Mouse (Mus musculus): ENCODE measurements around the gene Fgf22. TPM values are rescaled to one million over a fixed set of nuclear protein-coding genes. Genes with fewer than 3 reads are reported as not detected.
A peak's percentile ranks its signal among the peaks of the same experiment; 100 is the strongest.

The Fgf22 gene
- polyA plus RNA-seq, 1 experiment = not detected

DNA sequence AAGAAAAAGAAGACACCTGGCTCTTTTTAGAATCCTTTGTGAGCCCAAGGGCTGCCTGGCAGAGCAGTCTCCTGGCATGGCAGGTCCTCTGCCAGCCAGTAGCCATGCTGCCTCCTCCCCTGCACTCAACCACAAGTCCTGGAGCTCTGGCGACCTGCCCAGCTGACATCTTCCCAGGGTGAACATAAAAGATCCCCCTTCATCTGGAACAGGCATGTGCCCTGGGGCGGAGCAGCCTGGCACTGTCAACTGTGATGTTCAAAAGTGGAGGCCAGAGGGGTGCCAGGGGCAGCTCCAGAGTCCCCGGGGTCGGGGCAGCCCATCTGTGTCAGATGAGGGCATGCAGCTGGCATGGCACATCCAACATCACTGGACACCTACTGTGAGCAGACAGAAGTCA, 39.9 kb upstream of the Fgf22 start:
- no peak for TF ChIP-seq CTCF (IDR thresholded peaks at IDR 0.05; ENCODE audit: borderline replicate concordance, insufficient read depth, low read length)
- TF ChIP-seq POLR2A (IDR thresholded peaks at IDR 0.05; ENCODE audit: low read depth, low read length) = no peak
- no peaks in the 10 kb centered on the region for H3K4me1 ChIP-seq (ENCODE audit: control insufficient read depth, insufficient read depth, low read length)
- no peak overlapping the region for H3K4me3 ChIP-seq (ENCODE audit: insufficient read depth, low read length)
- no peak overlapping the region for H3K27ac ChIP-seq (ENCODE audit: insufficient read depth, low read length)

DNA sequence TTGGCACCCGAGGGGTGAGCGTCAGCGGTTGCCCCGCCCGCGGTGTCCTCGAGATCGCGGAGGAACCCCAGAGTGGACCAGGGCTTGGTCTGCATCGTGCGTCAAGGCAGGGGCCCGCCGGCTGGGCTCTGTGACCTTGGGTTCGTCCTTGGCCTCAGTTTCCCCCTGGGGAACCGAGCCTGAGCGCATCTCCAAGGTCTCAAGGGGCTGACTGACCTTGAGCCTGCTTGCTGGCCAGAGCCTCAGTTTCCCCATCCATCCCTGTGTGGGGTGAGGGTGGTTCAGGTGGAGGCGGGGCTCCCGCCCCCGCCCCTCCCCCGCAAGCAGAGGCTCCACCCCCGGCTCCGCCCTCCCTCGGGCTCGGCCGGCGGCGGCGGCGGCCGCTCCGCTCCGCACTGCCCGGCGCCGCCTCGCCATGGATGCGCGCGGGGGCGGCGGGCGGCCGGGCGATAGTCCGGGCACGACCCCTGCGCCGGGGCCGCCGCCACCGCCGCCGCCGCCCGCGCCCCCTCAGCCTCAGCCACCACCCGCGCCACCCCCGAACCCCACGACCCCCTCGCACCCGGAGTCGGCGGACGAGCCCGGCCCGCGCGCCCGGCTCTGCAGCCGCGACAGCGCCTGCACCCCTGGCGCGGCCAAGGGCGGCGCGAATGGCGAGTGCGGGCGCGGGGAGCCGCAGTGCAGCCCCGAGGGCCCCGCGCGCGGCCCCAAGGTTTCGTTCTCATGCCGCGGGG, 38.5 kb upstream of the Fgf22 start, which contains the start of gene Hcn2:
Hcn2 (plus strand) TSS at position 381 of the 734 bp plus-strand sequence.
- no peak within 1 kb of the TSS for H3K27ac ChIP-seq (ENCODE audit: insufficient read depth, low read length)
- TF ChIP-seq POLR2A (IDR thresholded peaks at IDR 0.05; ENCODE audit: low read depth, low read length) (no peak), CTCF (IDR thresholded peaks at IDR 0.05; ENCODE audit: borderline replicate concordance, insufficient read depth, low read length) (no peak)
- H3K4me3 ChIP-seq (ENCODE audit: insufficient read depth, low read length) = peak within 1 kb of the TSS; percentile 40
- H3K4me1 ChIP-seq (ENCODE audit: control insufficient read depth, insufficient read depth, low read length) = no peaks in the 10 kb centered on the region

DNA sequence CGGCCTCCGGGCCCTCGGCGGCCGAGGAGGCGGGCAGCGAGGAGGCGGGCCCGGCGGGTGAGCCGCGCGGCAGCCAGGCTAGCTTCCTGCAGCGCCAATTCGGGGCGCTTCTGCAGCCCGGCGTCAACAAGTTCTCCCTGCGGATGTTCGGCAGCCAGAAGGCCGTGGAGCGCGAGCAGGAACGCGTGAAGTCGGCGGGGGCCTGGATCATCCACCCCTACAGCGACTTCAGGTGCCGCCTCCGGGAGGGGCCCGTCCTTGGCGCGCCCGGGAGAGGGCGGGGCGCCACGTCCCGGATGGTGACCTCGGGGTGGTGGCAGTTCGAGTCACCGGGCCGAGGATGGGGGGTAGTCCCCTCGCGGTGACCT, 37.9 kb upstream of the Fgf22 start:
- no peaks in the 10 kb centered on the region for H3K4me1 ChIP-seq (ENCODE audit: control insufficient read depth, insufficient read depth, low read length)
- H3K4me3 ChIP-seq (ENCODE audit: insufficient read depth, low read length) = peak overlapping the region; percentile 40
- no peak overlapping the region for H3K27ac ChIP-seq (ENCODE audit: insufficient read depth, low read length)
- no peak for TF ChIP-seq CTCF (IDR thresholded peaks at IDR 0.05; ENCODE audit: borderline replicate concordance, insufficient read depth, low read length)
- TF ChIP-seq POLR2A (IDR thresholded peaks at IDR 0.05; ENCODE audit: low read depth, low read length) = no peak

DNA sequence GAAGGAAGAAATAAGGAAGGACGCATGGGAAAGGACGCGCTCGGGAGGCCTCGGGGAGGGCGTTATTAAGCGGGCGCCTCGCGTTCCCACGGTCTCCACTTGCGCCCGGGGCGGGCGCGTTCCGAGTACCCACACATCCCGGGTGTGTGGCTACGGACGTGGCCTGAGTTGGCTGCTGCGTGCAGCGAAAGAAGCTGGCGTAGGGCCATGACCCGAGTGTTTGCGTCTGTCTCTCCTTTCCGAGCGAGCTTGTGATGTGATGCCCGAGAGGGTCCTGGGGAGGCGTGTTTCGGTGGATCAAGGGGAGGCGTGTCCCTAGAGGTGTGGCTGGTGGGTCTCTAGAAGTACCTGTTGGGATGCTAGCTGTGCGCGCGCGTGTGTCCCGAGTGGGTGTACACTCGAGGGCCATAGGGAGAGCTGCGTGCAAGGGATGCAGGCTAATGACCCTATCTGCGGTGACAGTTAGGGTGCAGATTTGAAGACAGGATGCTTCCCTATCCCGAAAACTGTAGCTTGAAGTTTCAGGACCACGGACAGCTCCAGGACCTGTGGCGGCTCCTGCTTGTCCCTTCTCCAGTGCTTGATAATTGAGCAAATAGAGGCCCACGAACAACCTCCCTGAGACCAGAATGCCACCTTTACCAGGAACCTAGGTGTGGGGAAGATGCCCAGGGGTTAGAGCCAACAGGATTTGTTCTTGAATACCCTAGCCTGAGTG, 37.1 kb upstream of the Fgf22 start:
- TF ChIP-seq CTCF (IDR thresholded peaks at IDR 0.05; ENCODE audit: borderline replicate concordance, insufficient read depth, low read length) (no peak), POLR2A (IDR thresholded peaks at IDR 0.05; ENCODE audit: low read depth, low read length) (no peak)
- no peak overlapping the region for H3K4me3 ChIP-seq (ENCODE audit: insufficient read depth, low read length)

GRCm38 (mm10) chr10:79721089-79721488, 33.8 kb upstream of the Fgf22 start:
- Histone ChIP-seq H3K4me1 (ENCODE audit: control insufficient read depth, insufficient read depth, low read length) (no peaks in the 10 kb centered on the region), H3K27ac (ENCODE audit: insufficient read depth, low read length) (no peak overlapping the region), H3K4me3 (ENCODE audit: insufficient read depth, low read length) (no peak overlapping the region)
- TF ChIP-seq CTCF (IDR thresholded peaks at IDR 0.05; ENCODE audit: borderline replicate concordance, insufficient read depth, low read length) = no peak
- no peak for TF ChIP-seq POLR2A (IDR thresholded peaks at IDR 0.05; ENCODE audit: low read depth, low read length)

More for the DNA sequence above, 37.1 kb upstream of the Fgf22 start:
- Histone ChIP-seq H3K27ac (ENCODE audit: insufficient read depth, low read length) (no peak overlapping the region), H3K4me1 (ENCODE audit: control insufficient read depth, insufficient read depth, low read length) (no peaks in the 10 kb centered on the region)

- TF ChIP-seq CTCF (IDR thresholded peaks at IDR 0.05; ENCODE audit: borderline replicate concordance, insufficient read depth, low read length) (no peak), POLR2A (IDR thresholded peaks at IDR 0.05; ENCODE audit: low read depth, low read length) (no peak)
- no peak overlapping the region for H3K27ac ChIP-seq (ENCODE audit: insufficient read depth, low read length)
These were observed 31.8 kb upstream of the Fgf22 start for GRCm38 (mm10) chr10:79723047-79723446.

GRCm38 (mm10) chr10:79723692-79724091, 31.2 kb upstream of the Fgf22 start:
- no peaks in the 10 kb centered on the region for H3K4me1 ChIP-seq (ENCODE audit: control insufficient read depth, insufficient read depth, low read length)
- H3K27ac ChIP-seq (ENCODE audit: insufficient read depth, low read length) = no peak overlapping the region
- no peak overlapping the region for H3K4me3 ChIP-seq (ENCODE audit: insufficient read depth, low read length)
- TF ChIP-seq CTCF (IDR thresholded peaks at IDR 0.05; ENCODE audit: borderline replicate concordance, insufficient read depth, low read length) = no peak
- TF ChIP-seq POLR2A (IDR thresholded peaks at IDR 0.05; ENCODE audit: low read depth, low read length) = no peak

More at GRCm38 (mm10) chr10:79723047-79723446, 31.8 kb upstream of the Fgf22 start:
- Histone ChIP-seq H3K4me3 (ENCODE audit: insufficient read depth, low read length) (no peak overlapping the region), H3K4me1 (ENCODE audit: control insufficient read depth, insufficient read depth, low read length) (no peaks in the 10 kb centered on the region)

DNA sequence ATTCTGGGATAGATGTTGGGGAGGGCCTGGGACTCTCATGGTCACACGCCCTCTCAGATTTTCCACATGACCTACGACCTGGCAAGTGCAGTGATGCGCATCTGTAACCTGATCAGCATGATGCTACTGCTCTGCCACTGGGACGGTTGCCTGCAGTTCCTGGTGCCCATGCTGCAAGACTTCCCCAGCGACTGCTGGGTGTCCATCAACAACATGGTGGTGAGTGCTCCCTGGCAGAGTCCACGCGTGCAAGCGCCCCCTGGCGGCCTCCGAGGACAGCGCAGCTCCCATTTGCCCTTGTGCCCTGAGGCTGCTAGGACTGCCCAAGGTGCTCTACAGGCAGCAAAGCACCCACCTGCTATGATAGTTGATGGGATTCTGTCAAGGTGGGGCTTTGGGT, 28.8 kb upstream of the Fgf22 start:
- no peak overlapping the region for H3K27ac ChIP-seq (ENCODE audit: insufficient read depth, low read length)
- H3K4me1 ChIP-seq (ENCODE audit: control insufficient read depth, insufficient read depth, low read length) = no peaks in the 10 kb centered on the region
- H3K4me3 ChIP-seq (ENCODE audit: insufficient read depth, low read length) = no peak overlapping the region
- TF ChIP-seq POLR2A (IDR thresholded peaks at IDR 0.05; ENCODE audit: low read depth, low read length) (no peak), CTCF (IDR thresholded peaks at IDR 0.05; ENCODE audit: borderline replicate concordance, insufficient read depth, low read length) (peak; percentile 43; the same call in 1 of the 2 replicates)

DNA sequence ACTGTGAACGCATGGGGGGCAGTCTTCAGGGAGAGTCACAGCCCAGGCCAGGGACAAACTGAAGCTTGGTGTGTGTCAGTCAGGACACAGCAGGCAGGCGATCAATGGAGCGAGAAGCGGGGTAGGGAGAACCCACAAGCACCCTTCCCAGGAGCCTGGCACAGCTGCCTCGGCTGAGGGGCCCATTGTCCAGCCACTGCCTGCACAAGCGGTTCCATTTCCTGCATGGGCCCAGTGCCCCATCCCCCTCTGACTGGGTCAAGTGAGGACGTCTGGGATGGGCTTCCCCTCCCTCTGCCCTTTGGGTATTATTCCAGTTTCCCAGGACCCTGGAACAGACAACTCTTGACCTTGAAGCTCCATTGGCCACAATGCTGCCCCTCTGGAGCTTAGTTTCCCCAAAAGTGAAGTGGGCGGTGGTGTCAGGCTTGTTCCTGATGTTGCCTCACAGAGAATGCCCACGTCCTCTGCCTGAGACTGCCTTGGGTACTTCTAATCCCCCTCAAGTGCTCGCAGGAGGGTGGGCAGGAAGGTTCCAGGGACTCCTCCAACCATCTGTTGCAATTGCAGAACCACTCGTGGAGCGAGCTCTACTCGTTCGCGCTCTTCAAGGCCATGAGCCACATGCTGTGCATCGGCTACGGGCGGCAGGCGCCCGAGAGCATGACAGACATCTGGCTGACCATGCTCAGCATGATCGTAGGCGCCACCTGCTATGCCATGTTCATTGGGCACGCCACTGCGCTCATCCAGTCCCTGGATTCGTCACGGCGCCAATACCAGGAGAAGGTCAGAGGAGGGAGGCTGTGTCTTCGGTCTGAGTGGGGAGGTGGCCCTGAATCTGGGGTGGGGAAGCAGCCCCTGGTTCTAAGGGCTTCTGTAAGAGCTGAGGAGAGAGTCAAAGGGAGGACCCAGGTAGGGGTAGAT, 26.3 kb upstream of the Fgf22 start:
- Histone ChIP-seq H3K27ac (ENCODE audit: insufficient read depth, low read length) (no peak overlapping the region), H3K4me3 (ENCODE audit: insufficient read depth, low read length) (no peak overlapping the region), H3K4me1 (ENCODE audit: control insufficient read depth, insufficient read depth, low read length) (no peaks in the 10 kb centered on the region)
- TF ChIP-seq CTCF (IDR thresholded peaks at IDR 0.05; ENCODE audit: borderline replicate concordance, insufficient read depth, low read length) = no peak
- TF ChIP-seq POLR2A (IDR thresholded peaks at IDR 0.05; ENCODE audit: low read depth, low read length) = no peak
